Mouse (Mus musculus): Measurements from ENCODE around the gene Ccdc84.

GRCm38 (mm10) chr9:44454891-44455220, 36.5 kb upstream of the Ccdc84 start, which contains the start of gene Upk2:
- no peak for TF ChIP-seq GATA1 (IDR thresholded peaks at IDR 0.05; ENCODE audit: low read length)
- no peak for TF ChIP-seq TAL1 (IDR thresholded peaks at IDR 0.05; ENCODE audit: low read length)

All from erythroblast, embryonic 14.5 days (primary cell).